Mouse (Mus musculus) liver, postnatal 0 days (tissue): Measurements from ENCODE around the gene Flot1. TPM values are rescaled to one million over a fixed set of nuclear protein-coding genes. Genes with fewer than 3 reads are reported as not detected.

ENCODE experiments used
- ATAC-seq: fragments of 200-750 bp; cut with Nextera tagmentation; 2 replicates; pipeline ENCODE4 v1.8.0; 2017; ENCODE audit warnings: mild to moderate bottlenecking, moderate library complexity
- DNase-seq: peaks from one replicate; pipeline ENCODE4 v3.0.0-alpha.2; 2016
- H3K27ac ChIP-seq: fragments of 300-500 bp; sonication (generic); 2 replicates; pipeline ENCODE4 v1.5.1; 2014; ENCODE audit warnings: antibody characterized with exemption, moderate library complexity, mild to moderate bottlenecking, low read depth
- H3K27me3 ChIP-seq: fragments of 300-500 bp; sonication (generic); 2 replicates; pipeline ENCODE4 v1.6.1; 2014; ENCODE audit warnings: low read length, control low read depth, mixed read lengths; ENCODE audit not compliant: insufficient read depth
- H3K36me3 ChIP-seq: fragments of 300-500 bp; sonication (generic); replicated peaks from 2 replicates; pipeline ENCODE4 v1.6.1; 2014; ENCODE audit warnings: mild to moderate bottlenecking, control low read depth, low read length, moderate library complexity, mixed read lengths; ENCODE audit not compliant: insufficient read depth
- H3K4me1 ChIP-seq: fragments of 300-500 bp; sonication (generic); 2 replicates; pipeline ENCODE4 v1.6.1; 2014; ENCODE audit warnings: antibody characterized with exemption, mild to moderate bottlenecking, control low read depth; ENCODE audit not compliant: insufficient read depth
- H3K4me2 ChIP-seq: fragments of 300-500 bp; sonication (generic); 2 replicates; pipeline ENCODE4 v1.6.1; 2014; ENCODE audit warnings: low read depth, mild to moderate bottlenecking, low read length, moderate library complexity, mixed read lengths
- H3K4me3 ChIP-seq: fragments of 300-500 bp; sonication (generic); 2 replicates; pipeline ENCODE4 v1.5.1; 2014; ENCODE audit warnings: low read depth, low read length
- H3K9ac ChIP-seq: fragments of 300-500 bp; sonication (generic); replicated peaks from 2 replicates; pipeline ENCODE4 v1.6.1; 2014; ENCODE audit warnings: mild to moderate bottlenecking, moderate library complexity
- H3K9me3 ChIP-seq: fragments of 300-500 bp; sonication (generic); 2 replicates; pipeline ENCODE4 v1.6.1; 2016; ENCODE audit warnings: mild to moderate bottlenecking, control low read depth, low read length, mixed read lengths
- CTCF ChIP-seq: sonication (generic); IDR thresholded peaks from 2 replicates; pipeline ENCODE4 v1.5.1; 2016; ENCODE audit warnings: antibody characterized with exemption, low read depth
- EP300 ChIP-seq: IDR thresholded peaks from 2 replicates; pipeline ENCODE4 v1.6.1; 2016; ENCODE audit warnings: antibody characterized with exemption, low read depth, mild to moderate bottlenecking
- WGBS: fragments of 180-500 bp; shearing (Covaris S2); extraction: QIAGEN DNeasy Blood & Tissue Kit; methylation state at CpG from one replicate; pipeline ENCODE4 v1.1.7; 2014; ENCODE audit not compliant: insufficient replicate concordance; 5-methylcytosine and 5-hydroxymethylcytosine counted together
- polyA plus RNA-seq: library from polyadenylated mRNA; unstranded; fragments of >200 nt; fragmentation: Nextera tagmentation; extraction: Ambion mirVana; gene quantifications from 2 replicates; pipeline ENCODE4 v1.2.1, GENCODE M21; 2015

Gene Flot1
- polyA plus RNA-seq, 1 experiment from 2014 or later: 31.3 TPM

DNA sequence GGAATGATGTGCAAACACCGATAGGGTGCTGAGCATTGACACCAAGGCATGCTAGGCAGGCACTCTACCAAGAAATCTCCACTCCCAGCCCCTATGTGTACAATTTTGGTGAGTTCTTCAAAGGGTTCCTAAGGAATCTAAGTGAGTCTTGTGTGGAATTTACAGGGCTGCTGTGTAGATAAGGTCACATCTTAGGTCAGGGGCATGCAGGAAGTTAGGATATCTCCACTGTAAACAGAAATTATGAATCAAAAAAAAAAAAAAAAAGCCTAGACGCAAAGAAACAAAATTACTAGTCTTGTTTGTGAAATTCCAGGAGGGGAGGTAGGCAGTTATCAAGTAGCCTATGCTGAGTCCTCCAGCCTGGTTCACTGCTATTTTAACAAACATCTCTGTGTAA, 30.2 kb upstream of the Flot1 start:
- Histone ChIP-seq H3K9me3 (no peaks in the 10 kb centered on the region), H3K27ac (no peak overlapping the region), H3K9ac (no peak overlapping the region), H3K36me3 (no peaks in the 10 kb centered on the region), H3K4me3 (no peak overlapping the region), H3K27me3 (no peaks in the 10 kb centered on the region), H3K4me2 (no peak overlapping the region), H3K4me1 (peaks cover 3% of the 10 kb centered on the region; the same call in 1 of the 2 replicates)
- TF ChIP-seq EP300: no peak
- no peak for TF ChIP-seq CTCF
- 64% methylated on average over 2 of the region's 2 CpGs for WGBS
- ATAC-seq (no peak), DNase-seq (no peak)

DNA sequence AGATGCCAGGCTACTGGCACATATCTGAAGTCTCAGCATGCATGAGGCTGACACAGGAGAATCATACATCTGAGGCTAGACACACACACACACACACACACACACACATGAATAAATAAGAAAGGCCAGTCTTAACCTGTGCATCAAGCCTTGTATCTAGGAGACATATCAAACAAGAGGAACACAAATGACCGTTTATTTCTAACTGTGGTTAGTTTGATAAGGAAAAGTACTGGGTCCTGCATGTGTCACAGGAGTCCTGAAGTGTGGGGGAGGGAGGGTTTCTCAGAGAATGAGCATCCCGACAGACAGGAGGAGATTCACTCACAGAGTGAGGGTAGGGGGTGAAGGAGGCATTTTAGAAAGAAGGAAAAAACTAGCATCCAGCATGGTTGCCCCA, 27.9 kb upstream of the Flot1 start:
- no peak overlapping the region; the same call in 1 of the 2 replicates for H3K27ac ChIP-seq
- no peak overlapping the region for H3K4me3 ChIP-seq

DNA sequence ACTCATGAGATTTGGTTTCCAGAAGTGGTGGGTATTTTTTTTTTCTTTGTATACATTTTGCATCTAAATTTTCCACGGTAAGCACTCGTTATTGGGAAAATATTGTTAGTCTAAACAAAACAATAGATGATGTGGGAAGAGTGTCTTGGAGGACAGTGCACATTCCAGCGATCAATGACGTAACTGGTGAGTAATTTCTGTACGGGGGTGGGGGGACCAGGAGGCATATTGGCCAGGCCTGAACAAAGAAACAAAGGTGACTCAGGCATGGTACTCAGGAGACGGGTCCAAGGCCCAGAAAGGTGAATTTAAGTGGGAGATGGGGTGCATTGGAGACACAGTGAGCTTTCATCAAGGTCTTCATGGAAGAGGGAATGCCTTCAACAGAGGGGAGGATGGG, 27.4 kb upstream of the Flot1 start:
- H3K4me2 ChIP-seq: no peak overlapping the region
- H3K4me3 ChIP-seq: no peak overlapping the region
- H3K27ac ChIP-seq: no peak overlapping the region
- no peaks in the 10 kb centered on the region for H3K9me3 ChIP-seq
- 73% methylated on average over 6 of the region's 6 CpGs for WGBS
- DNase-seq (no peak), ATAC-seq (no peak)
- H3K36me3 ChIP-seq: no peaks in the 10 kb centered on the region
- H3K9ac ChIP-seq: no peak overlapping the region
- TF ChIP-seq CTCF (no peak), EP300 (no peak)
- H3K4me1 ChIP-seq: peaks cover 5% of the 10 kb centered on the region; the same call in 1 of the 2 replicates
- no peaks in the 10 kb centered on the region for H3K27me3 ChIP-seq

More for the DNA sequence above, 27.9 kb upstream of the Flot1 start:
- H3K9ac ChIP-seq: no peak overlapping the region
- H3K36me3 ChIP-seq: no peaks in the 10 kb centered on the region
- no peaks in the 10 kb centered on the region for H3K9me3 ChIP-seq
- WGBS: 36% methylated on average over 2 of the region's 2 CpGs
- no peaks in the 10 kb centered on the region for H3K27me3 ChIP-seq
- H3K4me2 ChIP-seq: no peak overlapping the region
- TF ChIP-seq CTCF: no peak
- TF ChIP-seq EP300: peak; percentile 74
- DNase-seq: no peak
- peak; percentile 51 for ATAC-seq
- peaks cover 3% of the 10 kb centered on the region; the same call in 1 of the 2 replicates for H3K4me1 ChIP-seq

DNA sequence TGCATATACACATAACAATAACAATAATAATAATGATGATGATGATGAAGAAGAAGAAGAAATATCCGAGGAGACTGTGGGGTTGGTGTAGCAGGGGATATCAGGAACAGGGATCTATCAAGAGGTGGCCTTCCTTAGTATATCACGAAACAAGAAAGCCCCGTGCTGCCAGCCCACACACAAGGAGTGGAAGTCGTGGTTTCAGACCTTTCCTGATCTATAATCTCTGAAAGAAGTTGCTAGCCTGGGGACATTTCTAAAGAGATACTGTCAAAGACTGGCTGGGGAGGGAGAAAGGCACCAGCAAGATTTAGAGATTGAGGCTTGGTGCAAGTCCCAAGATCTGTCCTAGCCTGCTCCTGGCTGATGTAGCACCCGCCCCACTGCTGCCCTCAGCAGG, 26.2 kb upstream of the Flot1 start:
- WGBS: 39% methylated on average over 5 of the region's 5 CpGs
- TF ChIP-seq CTCF (no peak), EP300 (no peak)
- H3K4me1 ChIP-seq: peaks cover 6% of the 10 kb centered on the region; the same call in 1 of the 2 replicates

DNA sequence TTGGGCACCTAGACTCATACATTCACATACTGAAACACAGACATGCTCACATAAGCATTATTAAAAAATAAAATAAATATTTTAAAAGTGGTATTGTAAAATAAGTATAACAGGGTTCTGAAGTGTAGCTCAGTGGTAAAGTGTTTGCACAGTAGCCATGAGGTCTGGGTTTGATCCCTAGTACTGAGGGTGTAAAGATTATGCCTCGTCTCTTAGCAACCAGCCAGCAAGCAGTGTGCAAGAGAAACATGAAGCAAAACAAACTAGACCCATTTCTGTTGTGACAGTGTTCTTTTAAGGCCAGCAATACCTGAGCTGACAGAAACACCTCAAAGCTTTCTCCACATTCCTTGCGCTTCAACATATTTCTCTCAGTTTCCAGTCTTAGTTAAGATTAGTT, 22.1 kb upstream of the Flot1 start:
- no peak overlapping the region for H3K4me2 ChIP-seq
- no peak overlapping the region for H3K4me3 ChIP-seq
- H3K27ac ChIP-seq: no peak overlapping the region
- TF ChIP-seq EP300 (no peak), CTCF (no peak)
- no peaks in the 10 kb centered on the region for H3K9me3 ChIP-seq
- H3K36me3 ChIP-seq: no peaks in the 10 kb centered on the region
- no peaks in the 10 kb centered on the region for H3K27me3 ChIP-seq
- DNase-seq (no peak), ATAC-seq (peak; percentile 36; the same call in 1 of the 2 replicates)
- peaks cover 6% of the 10 kb centered on the region; the same call in 1 of the 2 replicates for H3K4me1 ChIP-seq
- 77% methylated on average over 2 of the region's 2 CpGs for WGBS
- H3K9ac ChIP-seq: no peak overlapping the region

More for the DNA sequence above, 26.2 kb upstream of the Flot1 start:
- Histone ChIP-seq H3K4me3 (no peak overlapping the region), H3K27me3 (no peaks in the 10 kb centered on the region), H3K9me3 (no peaks in the 10 kb centered on the region), H3K27ac (no peak overlapping the region), H3K4me2 (no peak overlapping the region), H3K36me3 (no peaks in the 10 kb centered on the region), H3K9ac (no peak overlapping the region)
- ATAC-seq: no peak
- DNase-seq: no peak

DNA sequence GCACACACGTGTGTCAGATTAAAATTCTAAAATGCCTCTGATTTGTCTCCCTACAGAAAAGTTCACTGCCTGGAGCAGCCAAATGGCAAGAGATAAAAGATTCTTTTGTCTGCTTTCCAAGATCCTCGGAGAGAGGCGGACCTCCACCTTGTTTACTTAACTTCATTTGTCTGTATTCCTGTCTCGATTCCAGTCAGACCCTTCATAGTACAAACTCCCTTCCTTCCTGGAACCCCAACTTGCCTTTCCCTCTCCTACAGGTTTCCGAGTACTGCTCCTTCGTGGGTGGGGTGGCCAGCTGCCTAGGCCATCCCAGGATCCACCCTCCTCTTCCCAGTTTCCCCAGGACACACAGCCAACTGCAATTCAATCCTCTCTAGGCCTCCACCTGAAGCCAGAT, 20.0 kb upstream of the Flot1 start:
- H3K9ac ChIP-seq: no peak overlapping the region
- H3K9me3 ChIP-seq: no peaks in the 10 kb centered on the region
- no peaks in the 10 kb centered on the region for H3K27me3 ChIP-seq
- 0 out of 2 replicates have a peak, but pooled peaks cover 3% of the 10 kb centered on the region for H3K4me1 ChIP-seq
- H3K4me2 ChIP-seq: no peak overlapping the region
- H3K4me3 ChIP-seq: no peak overlapping the region
- TF ChIP-seq CTCF (no peak), EP300 (no peak)
- WGBS: 65% methylated on average over 6 of the region's 6 CpGs
- ATAC-seq (no peak), DNase-seq (no peak)
- H3K27ac ChIP-seq: no peak overlapping the region
- no peaks in the 10 kb centered on the region for H3K36me3 ChIP-seq
